Mouse (Mus musculus) brain, adult 2 months (tissue): ENCODE data around the gene Uba7.

ENCODE experiments used
- DNase-seq: peaks from one replicate; pipeline ENCODE4 v3.0.0; 2011; ENCODE audit warnings: low read depth, low spot score

Gene Uba7

GRCm38 (mm10) chr9:107975399-107976386, at the start of gene Uba7:
Gene Uba7, plus strand, starts transcription at chr9:107975505.
- peak; percentile 24 for DNase-seq

- peak; percentile 72 for DNase-seq
Measured at GRCm38 (mm10) chr9:107926920-107927420, 48.3 kb upstream of the Uba7 start.

- no peak for DNase-seq
Measured at GRCm38 (mm10) chr9:107927749-107928148, 47.6 kb upstream of the Uba7 start.

- DNase-seq = no peak
Measured at GRCm38 (mm10) chr9:107928169-107928568, 47.1 kb upstream of the Uba7 start, which contains the start of gene Actl11. Gene Actl11, plus strand, starts transcription at chr9:107928469.

GRCm38 (mm10) chr9:107932221-107932620, 43.1 kb upstream of the Uba7 start:
- DNase-seq = peak; percentile 59

GRCm38 (mm10) chr9:107934146-107934545, 41.2 kb upstream of the Uba7 start:
- DNase-seq = peak; percentile 70

GRCm38 (mm10) chr9:107935374-107935773, 39.9 kb upstream of the Uba7 start, which contains the start of gene Camkv:
Gene Camkv, plus strand, starts transcription at chr9:107935674.
- no peak for DNase-seq

GRCm38 (mm10) chr9:107935790-107936214, 39.5 kb upstream of the Uba7 start:
- DNase-seq = peak; percentile 68

GRCm38 (mm10) chr9:107936215-107936822, 39.0 kb upstream of the Uba7 start:
- DNase-seq = peak; percentile 69

GRCm38 (mm10) chr9:107936831-107937230, 38.5 kb upstream of the Uba7 start:
- DNase-seq = no peak

GRCm38 (mm10) chr9:107947241-107948194, 27.8 kb upstream of the Uba7 start:
- DNase-seq = peak; percentile 82

GRCm38 (mm10) chr9:107949184-107949921, 26.0 kb upstream of the Uba7 start:
- DNase-seq = no peak

- DNase-seq = no peak
Measured at GRCm38 (mm10) chr9:107949922-107950235, 25.4 kb upstream of the Uba7 start, which contains the start of gene Traip. Gene Traip, plus strand, starts transcription at chr9:107950136.

GRCm38 (mm10) chr9:107950460-107951355, 24.6 kb upstream of the Uba7 start:
- peak; percentile 94 for DNase-seq

GRCm38 (mm10) chr9:107955613-107956289, 19.6 kb upstream of the Uba7 start:
- DNase-seq = no peak

GRCm38 (mm10) chr9:107957141-107957540, 18.2 kb upstream of the Uba7 start:
- no peak for DNase-seq

- peak; percentile 41 for DNase-seq
Measured at GRCm38 (mm10) chr9:107959896-107960295, 15.4 kb upstream of the Uba7 start.

- no peak for DNase-seq
Measured at GRCm38 (mm10) chr9:107960928-107961327, 14.4 kb upstream of the Uba7 start.

- DNase-seq = peak; percentile 96
Measured at GRCm38 (mm10) chr9:107961351-107961762, 13.9 kb upstream of the Uba7 start.
